Mouse (Mus musculus) embryonic facial prominence, embryonic 11.5 days (tissue): ENCODE results near the gene Tubb2a. TPM values are rescaled to one million over a fixed set of nuclear protein-coding genes. Genes with fewer than 3 reads are reported as not detected.
"Not testable (repeated sequence)": the region's sequence is repeated elsewhere in the genome, so short reads cannot be mapped to it uniquely, and the experiment has no call there.

Source experiments
- ATAC-seq: fragments of 200-750 bp; cut with Nextera tagmentation; replicated peaks from 2 replicates; pipeline ENCODE4 v1.8.0; 2017; ENCODE audit warnings: low read depth; ENCODE audit not compliant: insufficient number of reproducible peaks, low FRiP score, low TSS enrichment
- DNase-seq: peaks from one replicate; pipeline ENCODE4 v3.0.0-alpha.2; 2015; ENCODE audit warnings: low spot score
- H3K27ac ChIP-seq: fragments of 300-500 bp; sonication (generic); replicated peaks from 2 replicates; pipeline ENCODE4 v1.5.1; 2014; ENCODE audit warnings: mild to moderate bottlenecking, low read depth, low read length, control low read depth
- H3K27me3 ChIP-seq: fragments of 300-500 bp; sonication (generic); 2 replicates; pipeline ENCODE4 v1.6.1; 2014; ENCODE audit warnings: mild to moderate bottlenecking, low read length, moderate library complexity, mixed read lengths; ENCODE audit not compliant: control insufficient read depth, insufficient read depth
- H3K36me3 ChIP-seq: fragments of 300-500 bp; sonication (generic); replicated peaks from 2 replicates; pipeline ENCODE4 v1.6.1; 2014; ENCODE audit warnings: low read depth, mild to moderate bottlenecking, low read length, moderate library complexity, mixed read lengths; ENCODE audit not compliant: control insufficient read depth, insufficient read depth
- H3K4me1 ChIP-seq: fragments of 300-500 bp; sonication (generic); 2 replicates; pipeline ENCODE4 v1.6.1; 2014; ENCODE audit warnings: low read length, mixed read lengths; ENCODE audit not compliant: control insufficient read depth, insufficient read depth
- H3K4me2 ChIP-seq: fragments of 300-500 bp; sonication (generic); 2 replicates; pipeline ENCODE4 v1.6.1; 2014; ENCODE audit warnings: low read depth, mild to moderate bottlenecking, control low read depth, low read length, moderate library complexity
- H3K4me3 ChIP-seq: fragments of 300-500 bp; sonication (generic); 2 replicates; pipeline ENCODE4 v1.5.1; 2014; ENCODE audit warnings: low read depth, low read length, control low read depth
- H3K9ac ChIP-seq: fragments of 300-500 bp; sonication (generic); replicated peaks from 2 replicates; pipeline ENCODE4 v1.6.1; 2014; ENCODE audit warnings: mild to moderate bottlenecking, control low read depth, low read length
- H3K9me3 ChIP-seq: fragments of 300-500 bp; sonication (generic); replicated peaks from 2 replicates; pipeline ENCODE4 v1.6.1; 2016; ENCODE audit warnings: mild to moderate bottlenecking, low read length, inconsistent platforms, mixed read lengths; ENCODE audit not compliant: control insufficient read depth
- WGBS: fragments of 180-500 bp; shearing (Covaris S2); extraction: QIAGEN DNeasy Blood & Tissue Kit; methylation state at CpG from one replicate; pipeline ENCODE4 v1.1.7; 2014; 5-methylcytosine and 5-hydroxymethylcytosine counted together
- polyA plus RNA-seq: library from polyadenylated mRNA; unstranded; fragments of >200 nt; fragmentation: Nextera tagmentation; extraction: Ambion mirVana; gene quantifications from 2 replicates; pipeline ENCODE4 v1.2.1, GENCODE M21; 2014

Tubb2a gene
- polyA plus RNA-seq, 1 experiment from 2014 or later, result 115 TPM

GRCm38 (mm10) chr13:34075893-34076292, 1.9 kb downstream of the Tubb2a start:
- H3K27me3 ChIP-seq, H3K9ac ChIP-seq, H3K4me1 ChIP-seq, DNase-seq, H3K36me3 ChIP-seq, H3K27ac ChIP-seq, H3K4me2 ChIP-seq, ATAC-seq, H3K9me3 ChIP-seq, H3K4me3 ChIP-seq: not testable (repeated sequence)
- WGBS, result 88% methylated on average over 6 of the region's 6 CpGs

GRCm38 (mm10) chr13:34074441-34074840, 3.4 kb downstream of the Tubb2a start:
- H3K4me3 ChIP-seq, H3K36me3 ChIP-seq, H3K27me3 ChIP-seq, H3K9me3 ChIP-seq, DNase-seq, H3K9ac ChIP-seq, H3K4me2 ChIP-seq, H3K27ac ChIP-seq, H3K4me1 ChIP-seq, ATAC-seq: not testable (repeated sequence)
- 93% methylated on average over 9 of the region's 17 CpGs for WGBS

GRCm38 (mm10) chr13:34072847-34073246, 5.0 kb downstream of the Tubb2a start:
- ATAC-seq, result no peak
- H3K9me3 ChIP-seq, result no peaks in the 10 kb centered on the region
- no peak overlapping the region for H3K4me3 ChIP-seq
- no peaks in the 10 kb centered on the region for H3K4me1 ChIP-seq
- no peak overlapping the region for H3K4me2 ChIP-seq
- H3K27me3 ChIP-seq, result no peaks in the 10 kb centered on the region
- H3K9ac ChIP-seq, result no peak overlapping the region
- H3K27ac ChIP-seq, result no peak overlapping the region
- DNase-seq, result no peak
- WGBS, result 76% methylated on average over 3 of the region's 3 CpGs
- H3K36me3 ChIP-seq, result no peaks in the 10 kb centered on the region

- Histone ChIP-seq H3K9ac (no peak overlapping the region), H3K4me1 (no peaks in the 10 kb centered on the region), H3K36me3 (no peaks in the 10 kb centered on the region), H3K4me2 (no peak overlapping the region), H3K9me3 (no peaks in the 10 kb centered on the region), H3K4me3 (no peak overlapping the region), H3K27me3 (no peaks in the 10 kb centered on the region), H3K27ac (no peak overlapping the region)
- DNase-seq (no peak), ATAC-seq (no peak)
- 82% methylated on average over 6 of the region's 6 CpGs for WGBS
These were observed 6.0 kb downstream of the Tubb2a start for GRCm38 (mm10) chr13:34071836-34072235.

GRCm38 (mm10) chr13:34070296-34070695, 7.5 kb downstream of the Tubb2a start:
- no peaks in the 10 kb centered on the region for H3K9me3 ChIP-seq
- ATAC-seq (no peak), DNase-seq (no peak)
- H3K27me3 ChIP-seq, result no peaks in the 10 kb centered on the region
- no peak overlapping the region for H3K4me3 ChIP-seq
- H3K4me2 ChIP-seq, result no peak overlapping the region
- WGBS, result 37% methylated on average over 4 of the region's 4 CpGs
- H3K4me1 ChIP-seq, result no peaks in the 10 kb centered on the region
- H3K9ac ChIP-seq, result no peak overlapping the region
- no peak overlapping the region for H3K27ac ChIP-seq
- H3K36me3 ChIP-seq, result no peaks in the 10 kb centered on the region

GRCm38 (mm10) chr13:34066351-34066750, 11.5 kb downstream of the Tubb2a start:
- no peak overlapping the region for H3K27ac ChIP-seq
- no peaks in the 10 kb centered on the region for H3K27me3 ChIP-seq
- H3K4me3 ChIP-seq, result no peak overlapping the region
- H3K9me3 ChIP-seq, result no peaks in the 10 kb centered on the region
- ATAC-seq, result no peak
- DNase-seq, result no peak
- H3K4me1 ChIP-seq, result no peaks in the 10 kb centered on the region
- no peak overlapping the region for H3K9ac ChIP-seq
- no peak overlapping the region for H3K4me2 ChIP-seq
- WGBS, result 50% methylated on average over 1 of the region's 1 CpGs
- H3K36me3 ChIP-seq, result no peaks in the 10 kb centered on the region

GRCm38 (mm10) chr13:34062466-34062865, 15.3 kb downstream of the Tubb2a start:
- H3K9me3 ChIP-seq, result no peaks in the 10 kb centered on the region
- H3K36me3 ChIP-seq, result no peaks in the 10 kb centered on the region
- H3K27ac ChIP-seq, result no peak overlapping the region
- H3K27me3 ChIP-seq, result no peaks in the 10 kb centered on the region
- H3K4me2 ChIP-seq, result no peak overlapping the region
- no peak overlapping the region for H3K4me3 ChIP-seq
- no peak for DNase-seq
- no peak overlapping the region for H3K9ac ChIP-seq
- H3K4me1 ChIP-seq, result no peaks in the 10 kb centered on the region
- 85% methylated on average over 10 of the region's 10 CpGs for WGBS
- no peak for ATAC-seq

GRCm38 (mm10) chr13:34060061-34060460, 17.7 kb downstream of the Tubb2a start:
- no peak for DNase-seq
- no peaks in the 10 kb centered on the region for H3K4me1 ChIP-seq

More at GRCm38 (mm10) chr13:34060061-34060460, 17.7 kb downstream of the Tubb2a start:
- ATAC-seq, result no peak
- H3K9ac ChIP-seq, result no peak overlapping the region
- no peaks in the 10 kb centered on the region for H3K36me3 ChIP-seq
- no peak overlapping the region for H3K4me3 ChIP-seq
- 89% methylated on average over 9 of the region's 9 CpGs for WGBS
- no peaks in the 10 kb centered on the region for H3K27me3 ChIP-seq
- no peak overlapping the region for H3K27ac ChIP-seq
- H3K9me3 ChIP-seq, result no peaks in the 10 kb centered on the region
- no peak overlapping the region for H3K4me2 ChIP-seq
